Mouse (Mus musculus): ENCODE results near the gene Fbxo27. TPM values are rescaled to one million over a fixed set of nuclear protein-coding genes. Genes with fewer than 3 reads are reported as not detected.

The Fbxo27 gene
- total RNA-seq (2012; rRNA removed), result not detected in 2 replicates
- total RNA-seq (2014; rRNA removed), result not detected in 2 replicates
- not detected in 2 replicates for polyA plus RNA-seq (2012; ENCODE audit: insufficient read length, low read depth)

- H3K4me1 ChIP-seq (ENCODE audit: control insufficient read depth in 1 of 2, insufficient read depth in 2 of 2), result no peaks in the 10 kb centered on the region; a peak in 1 of 4 replicates
- in situ Hi-C loops (cut with MboI; ENCODE audit: low pct_ligation_motif_present, low pct_unique_long_range_greater_than_20kb, low sequenced_read_pairs) (no loop called here), dilution Hi-C loops (cut with MboI; ENCODE audit: extremely low pct_ligation_motif_present, extremely low pct_unique_long_range_greater_than_20kb, low sequenced_read_pairs) (no loop called here)
- DNase-seq (ENCODE audit: extremely low read depth), result no peak
- H3K79me2 ChIP-seq (replicated peaks; ENCODE audit: control insufficient read depth, extremely low read depth, insufficient read depth, poor library complexity, severe bottlenecking), result no peaks in the 10 kb centered on the region
- peaks cover 13% of the 10 kb centered on the region for H3K9me3 ChIP-seq (replicated peaks; ENCODE audit: low read length)
- H3K9ac ChIP-seq (ENCODE audit: insufficient read depth, low read depth), result no peak within 1 kb of the TSS
- peaks cover 2% of the 10 kb centered on the region for H3K27me3 ChIP-seq (replicated peaks)
- H3K4me3 ChIP-seq (replicated peaks in 1 of 3; ENCODE audit: low read depth in 2 of 3, low read length in 2 of 3, poor library complexity in 1 of 3), result no peak within 1 kb of the TSS
- H3K36me3 ChIP-seq (replicated peaks in 1 of 2; ENCODE audit: control insufficient read depth in 1 of 2, insufficient read depth in 1 of 2, low read length in 1 of 2), result no peaks in the 10 kb centered on the region
- no peak within 1 kb of the TSS for H3K4me2 ChIP-seq (ENCODE audit: insufficient read depth, low read depth, poor library complexity, severe bottlenecking)
- H3K27ac ChIP-seq (ENCODE audit: insufficient read depth, low read depth), result no peak within 1 kb of the TSS
- no peak for TF ChIP-seq USF1 (IDR thresholded peaks at IDR 0.05; ENCODE audit: low read depth, low read length)
- TF ChIP-seq USF2 (conservative IDR thresholded peaks at IDR 0.05; ENCODE audit: low read depth, low read length), result no peak
- TF ChIP-seq MAFK (IDR thresholded peaks at IDR 0.05; ENCODE audit: insufficient replicate concordance, low read length), result no peak
- no peak for TF ChIP-seq ELF1 (IDR thresholded peaks at IDR 0.05; ENCODE audit: low read depth, low read length)
- no peak for TF ChIP-seq ZKSCAN1 (IDR thresholded peaks at IDR 0.05; ENCODE audit: borderline replicate concordance, low read depth, low read length)
- no peak for TF ChIP-seq ETS1 (conservative IDR thresholded peaks at IDR 0.05; ENCODE audit: low read depth, low read length)
- no peak for TF ChIP-seq POLR2A (IDR thresholded peaks at IDR 0.05; ENCODE audit: low read depth, low read length)
- no peak for TF ChIP-seq HCFC1 (IDR thresholded peaks at IDR 0.05; ENCODE audit: low read depth, low read length)
- TF ChIP-seq NRF1 (IDR thresholded peaks at IDR 0.05; ENCODE audit: low read depth, low read length), result no peak
These were observed at the start of gene Fbxo27 for GRCm38 (mm10) chr7:28692545-28693320. Gene Fbxo27 (plus strand): TSS chr7:28692849.

GRCm38 (mm10) chr7:28645366-28645765, 47.3 kb upstream of the Fbxo27 start:
- in situ Hi-C loops (cut with MboI; ENCODE audit: low pct_ligation_motif_present, low pct_unique_long_range_greater_than_20kb, low sequenced_read_pairs), result no loop called here

More at GRCm38 (mm10) chr7:28645366-28645765, 47.3 kb upstream of the Fbxo27 start:
- TF ChIP-seq MAFK (IDR thresholded peaks at IDR 0.05; ENCODE audit: insufficient replicate concordance, low read length) (no peak), ELF1 (IDR thresholded peaks at IDR 0.05; ENCODE audit: low read depth, low read length) (no peak), MAX (IDR thresholded peaks at IDR 0.05; ENCODE audit: low read length) (no peak), ZC3H11A (IDR thresholded peaks at IDR 0.05; ENCODE audit: low read depth, low read length) (no peak), MAZ (IDR thresholded peaks at IDR 0.05; ENCODE audit: low read depth, low read length) (no peak), ZKSCAN1 (IDR thresholded peaks at IDR 0.05; ENCODE audit: borderline replicate concordance, low read depth, low read length) (no peak), EP300 (IDR thresholded peaks at IDR 0.05; ENCODE audit: low read length) (no peak), POLR2A (IDR thresholded peaks at IDR 0.05; ENCODE audit: low read depth, low read length) (no peak), MEF2A (IDR thresholded peaks at IDR 0.05; ENCODE audit: borderline replicate concordance, low read depth, low read length) (no peak), PAX5 (IDR thresholded peaks at IDR 0.05; ENCODE audit: low read length) (no peak), MYC (IDR thresholded peaks at IDR 0.05; ENCODE audit: low read depth, low read length) (no peak), NELFE (IDR thresholded peaks at IDR 0.05; ENCODE audit: low read depth, low read length) (no peak), KAT2A (IDR thresholded peaks at IDR 0.05; ENCODE audit: insufficient replicate concordance, low read length) (no peak), GABPA (IDR thresholded peaks at IDR 0.05; ENCODE audit: insufficient replicate concordance, low read depth, low read length) (no peak), RCOR1 (conservative IDR thresholded peaks at IDR 0.05; ENCODE audit: low read depth, low read length) (no peak), POLR2AphosphoS2 (IDR thresholded peaks at IDR 0.05; ENCODE audit: low read depth, low read length) (no peak), USF2 (conservative IDR thresholded peaks at IDR 0.05; ENCODE audit: low read depth, low read length) (no peak)
- no peaks in the 10 kb centered on the region; a peak in 1 of 4 replicates for H3K4me1 ChIP-seq (ENCODE audit: control insufficient read depth in 1 of 2, insufficient read depth in 2 of 2)
- no peaks in the 10 kb centered on the region for H3K36me3 ChIP-seq (replicated peaks in 1 of 2; ENCODE audit: control insufficient read depth in 1 of 2, insufficient read depth in 1 of 2, low read length in 1 of 2)
- dilution Hi-C loops (cut with MboI; ENCODE audit: extremely low pct_ligation_motif_present, extremely low pct_unique_long_range_greater_than_20kb, low sequenced_read_pairs), result no loop called here
- H3K79me2 ChIP-seq (replicated peaks; ENCODE audit: control insufficient read depth, extremely low read depth, insufficient read depth, poor library complexity, severe bottlenecking), result no peaks in the 10 kb centered on the region
- no peak overlapping the region for H3K9ac ChIP-seq (ENCODE audit: insufficient read depth, low read depth)
- H3K27ac ChIP-seq (ENCODE audit: insufficient read depth, low read depth), result no peak overlapping the region
- H3K9me3 ChIP-seq (replicated peaks; ENCODE audit: low read length), result no peaks in the 10 kb centered on the region
- no peak for DNase-seq (ENCODE audit: extremely low read depth)
- no peaks in the 10 kb centered on the region for H3K27me3 ChIP-seq (replicated peaks)
- H3K4me3 ChIP-seq (replicated peaks in 1 of 3; ENCODE audit: low read depth in 2 of 3, low read length in 2 of 3, poor library complexity in 1 of 3), result no peak overlapping the region
- no peak overlapping the region for H3K4me2 ChIP-seq (ENCODE audit: insufficient read depth, low read depth, poor library complexity, severe bottlenecking)
